Mouse (Mus musculus) embryo, embryonic 11.5 days (tissue): ENCODE data around the gene Olfr825.
"Not testable (repeated sequence)": the region's sequence is repeated elsewhere in the genome, so short reads cannot be mapped to it uniquely, and the experiment has no call there.

ENCODE experiments used
- DNase-seq: peaks from one replicate; pipeline ENCODE4 v3.0.0-alpha.2; 2012; ENCODE audit warnings: low read depth, low spot score

The Olfr825 gene

DNA sequence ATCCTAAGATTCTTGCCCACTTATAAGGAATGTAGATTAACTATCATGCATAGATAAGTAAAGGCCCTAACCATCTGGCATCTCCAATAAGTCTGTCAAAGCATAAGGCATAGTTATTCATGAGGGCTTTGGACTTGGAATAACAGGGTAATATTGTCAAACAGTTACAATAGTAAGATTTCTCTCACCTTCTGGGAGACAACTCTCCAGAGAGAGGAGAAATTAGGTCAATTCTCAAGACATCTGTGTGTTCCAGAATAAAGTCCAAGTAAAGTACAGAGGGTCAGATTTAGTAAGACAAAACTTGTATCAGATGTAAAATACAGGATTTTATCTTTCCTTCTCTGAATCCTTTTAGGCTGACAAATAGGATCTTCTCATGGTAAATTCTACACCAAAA lies at the start of gene Olfr825:
Gene Olfr825 (minus strand): TSS at position 101 of the 400 bp plus-strand sequence.
- no peak for DNase-seq

DNA sequence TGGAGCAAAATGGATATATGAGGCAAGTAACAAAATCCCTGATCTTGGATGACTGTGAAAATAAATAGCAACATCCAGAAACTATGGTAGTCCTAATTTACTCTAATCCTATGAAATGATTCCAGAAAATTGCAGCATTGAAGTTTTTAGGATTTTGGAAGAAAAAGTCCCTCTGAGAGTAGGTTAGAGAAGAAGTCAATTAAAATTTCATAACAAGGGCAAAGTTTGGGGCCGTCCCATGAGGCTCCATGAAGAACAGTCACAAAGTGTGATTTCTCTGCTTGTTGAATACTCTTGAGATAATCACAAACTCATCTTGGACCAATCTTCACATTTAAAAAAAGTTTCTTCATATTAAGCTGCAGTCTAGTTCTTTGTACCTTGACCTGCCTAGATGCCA lies 47.7 kb upstream of the Olfr825 start, which contains the start of gene Olfr827:
Gene Olfr827 (minus strand): TSS at position 101 of the 400 bp plus-strand sequence.
- DNase-seq = no peak

DNA sequence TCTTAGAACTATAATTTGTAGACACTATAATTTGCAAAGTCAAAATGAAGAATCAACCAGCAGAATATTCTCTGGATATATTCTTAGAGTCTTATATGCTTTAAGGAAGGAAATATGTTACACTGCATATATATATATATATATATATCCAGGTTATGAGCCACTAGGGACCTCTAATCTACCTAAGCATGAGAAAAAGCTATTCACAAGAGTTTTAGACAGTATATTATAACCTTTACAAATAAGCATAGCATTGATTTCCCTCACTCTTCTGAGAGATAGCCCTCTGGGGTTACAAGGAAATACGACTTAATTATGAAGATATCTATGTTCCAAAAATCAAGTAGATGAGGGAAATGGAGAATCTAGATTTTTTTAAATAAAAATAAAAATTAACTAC lies 17.5 kb upstream of the Olfr825 start, which contains the start of gene Olfr826:
Gene Olfr826 (minus strand): TSS at position 101 of the 400 bp plus-strand sequence.
- DNase-seq = no peak

DNA sequence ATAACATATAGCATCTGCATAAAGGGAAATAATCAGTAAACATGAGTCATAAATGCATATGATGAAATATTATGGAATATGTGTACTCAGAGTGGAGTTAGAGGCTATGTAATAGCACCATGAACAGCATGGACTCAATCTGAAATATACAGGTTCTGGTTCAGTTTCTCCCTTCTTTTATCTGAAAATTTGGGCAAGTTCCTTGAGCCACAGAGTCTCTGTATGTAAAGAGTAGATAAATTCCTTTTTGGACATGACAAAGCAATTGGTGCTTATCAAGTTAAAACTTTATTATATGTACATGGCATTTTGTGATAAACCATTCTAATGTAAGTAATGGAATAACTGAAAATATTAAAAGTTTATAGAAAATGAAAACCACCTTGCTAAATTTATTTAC lies 1.4 kb downstream of the Olfr825 start:
- DNase-seq = no peak

DNA sequence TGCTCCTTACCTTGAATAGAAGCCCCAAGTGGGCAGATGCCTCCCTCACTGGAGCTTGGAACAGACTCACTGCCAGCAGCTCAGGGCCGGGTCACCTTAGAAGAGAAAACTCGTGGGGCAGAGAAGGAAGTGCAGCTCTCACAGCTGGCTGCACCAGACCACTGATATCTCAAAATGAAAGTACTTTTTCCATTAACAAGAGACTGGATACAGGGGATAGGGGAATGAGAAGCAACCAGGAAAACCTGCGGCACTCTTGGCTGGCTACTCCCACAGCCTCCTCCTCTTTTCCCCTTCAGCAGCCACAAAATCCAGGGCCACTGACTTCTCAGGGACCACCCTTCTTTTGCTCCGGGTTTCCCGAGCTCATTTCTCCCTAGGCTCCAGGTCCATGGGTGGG lies 22.4 kb downstream of the Olfr825 start:
- DNase-seq = no peak

DNA sequence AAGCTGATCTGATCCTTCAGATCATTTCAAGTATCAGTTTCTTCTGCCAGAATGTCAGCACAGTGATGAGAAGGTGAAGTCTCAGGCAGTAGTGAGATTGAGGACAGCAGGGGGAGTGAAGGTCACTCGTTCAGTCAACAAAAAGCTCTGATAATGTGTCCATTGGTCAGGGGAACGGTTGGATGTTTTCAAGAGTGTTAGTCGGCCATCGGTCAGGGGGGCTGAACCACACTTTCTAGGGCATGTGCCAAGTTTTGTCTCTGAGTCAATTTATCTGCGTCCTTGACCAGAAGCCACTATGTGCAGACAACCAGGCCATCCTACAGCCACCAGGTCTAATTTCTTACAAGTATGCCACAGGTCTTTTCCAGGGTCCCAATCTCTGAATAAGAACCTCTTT lies 24.1 kb downstream of the Olfr825 start:
- DNase-seq = not testable (repeated sequence)

DNA sequence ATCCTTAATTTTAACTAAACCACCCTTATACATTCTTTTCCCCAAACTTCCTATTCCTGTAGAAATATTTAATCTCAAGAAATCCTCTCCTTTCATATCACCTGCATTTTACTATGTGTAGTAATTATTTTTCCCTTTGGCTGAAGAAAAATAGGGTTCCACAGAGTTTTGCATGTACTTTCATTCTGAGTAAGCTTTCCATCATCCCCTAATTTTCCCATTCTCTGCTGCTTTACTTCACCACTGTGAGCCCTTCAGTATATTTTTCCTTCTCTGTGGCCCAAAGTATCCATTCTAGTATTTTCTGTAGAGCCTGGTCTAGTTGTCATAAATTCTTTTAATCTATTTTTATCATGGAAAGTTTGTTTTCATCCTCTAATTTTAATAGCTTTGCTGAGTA lies 31.8 kb downstream of the Olfr825 start:
- no peak for DNase-seq

DNA sequence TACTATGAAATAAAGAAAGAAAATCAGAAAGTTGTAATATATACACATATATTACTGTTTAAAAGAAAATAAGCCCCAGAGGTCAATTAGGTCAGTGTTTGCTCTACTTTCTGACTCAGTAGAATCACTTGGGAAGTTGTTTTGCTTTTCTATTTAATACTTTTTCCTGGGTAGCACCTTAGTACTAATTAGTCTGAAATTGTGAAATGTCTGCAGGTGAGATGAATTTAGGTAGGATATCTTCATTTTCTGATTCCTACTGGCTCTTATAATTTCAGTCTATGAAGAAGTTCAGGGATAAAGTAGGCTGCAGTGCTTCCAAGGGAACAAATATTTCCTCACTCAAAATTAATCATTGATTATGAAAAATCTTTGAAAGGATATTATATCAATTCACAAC lies 36.7 kb downstream of the Olfr825 start, which contains the start of gene Olfr824:
Gene Olfr824 (minus strand): TSS at position 101 of the 400 bp plus-strand sequence.
- not testable (repeated sequence) for DNase-seq

DNA sequence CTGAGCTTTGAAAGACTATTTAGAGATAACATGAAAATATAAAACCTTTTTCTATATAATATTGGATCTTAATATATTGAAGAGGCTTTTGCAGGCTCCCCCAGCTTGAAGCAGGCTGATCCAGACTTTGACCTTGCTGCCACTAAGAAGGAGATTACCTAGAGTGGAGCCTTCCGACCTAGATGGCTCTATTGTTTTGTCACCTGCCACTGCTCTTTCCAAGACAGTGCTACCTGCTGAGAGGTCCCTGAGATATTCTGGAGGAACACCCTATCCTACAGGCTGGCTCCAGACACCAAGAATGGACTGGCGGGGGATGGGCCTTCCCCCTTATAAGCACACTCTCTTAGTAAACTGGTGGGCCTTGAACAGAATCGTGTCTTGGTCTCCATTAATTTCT lies 50.5 kb downstream of the Olfr825 start:
- not testable (repeated sequence) for DNase-seq

DNA sequence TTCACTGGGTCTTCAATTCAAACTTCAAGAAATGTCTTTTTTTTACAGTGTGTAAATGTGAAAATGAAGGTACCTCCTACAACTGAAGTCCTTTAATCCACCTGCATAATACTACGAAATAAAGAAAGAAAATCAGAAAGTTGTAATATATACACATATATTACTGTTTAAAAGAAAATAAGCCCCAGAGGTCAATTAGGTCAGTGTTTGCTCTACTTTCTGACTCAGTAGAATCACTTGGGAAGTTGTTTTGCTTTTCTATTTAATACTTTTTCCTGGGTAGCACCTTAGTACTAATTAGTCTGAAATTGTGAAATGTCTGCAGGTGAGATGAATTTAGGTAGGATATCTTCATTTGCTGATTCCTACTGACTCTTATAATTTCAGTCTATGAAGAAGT lies 51.3 kb downstream of the Olfr825 start, which contains the start of gene Olfr823:
Gene Olfr823 (minus strand): TSS at position 101 of the 400 bp plus-strand sequence.
- not testable (repeated sequence) for DNase-seq
